Mouse (Mus musculus): ENCODE results near the gene Ddx31. TPM values are rescaled to one million over a fixed set of nuclear protein-coding genes. Genes with fewer than 3 reads are reported as not detected.

The Ddx31 gene
- polyA plus RNA-seq, 1 experiment from 2014 or later, result 20.1 TPM

GRCm38 (mm10) chr2:28881275-28881674 is 41.1 kb downstream of the Ddx31 start:
- H3K27me3 ChIP-seq, result no peaks in the 10 kb centered on the region
- H3K4me2 ChIP-seq (replicated peaks), result no peak overlapping the region
- H3K9me3 ChIP-seq, result no peaks in the 10 kb centered on the region
- H3K4me1 ChIP-seq, result peaks cover 15% of the 10 kb centered on the region
- no peak overlapping the region for H3K27ac ChIP-seq (replicated peaks)
- no peak overlapping the region for H3K4me3 ChIP-seq
- H3K36me3 ChIP-seq, result peaks cover 48% of the 10 kb centered on the region
- H3K9ac ChIP-seq (replicated peaks), result no peak overlapping the region
- ATAC-seq (ENCODE audit: low FRiP score, low read depth), result no peak
- WGBS, result 93% methylated on average over 3 of the region's 3 CpGs

- no peaks in the 10 kb centered on the region for H3K27me3 ChIP-seq
- H3K9ac ChIP-seq (replicated peaks), result no peak overlapping the region
- WGBS, result 87% methylated on average over 3 of the region's 3 CpGs
- H3K9me3 ChIP-seq, result no peaks in the 10 kb centered on the region
- ATAC-seq (ENCODE audit: low FRiP score, low read depth), result no peak
- peaks cover 19% of the 10 kb centered on the region for H3K4me1 ChIP-seq
- H3K27ac ChIP-seq (replicated peaks), result no peak overlapping the region
- no peak overlapping the region for H3K4me2 ChIP-seq (replicated peaks)
- peaks cover 43% of the 10 kb centered on the region for H3K36me3 ChIP-seq
- no peak overlapping the region for H3K4me3 ChIP-seq
Measured at GRCm38 (mm10) chr2:28882047-28882446, 41.8 kb downstream of the Ddx31 start.

- 59% methylated on average over 6 of the region's 6 CpGs for WGBS
- no peak overlapping the region for H3K4me2 ChIP-seq (replicated peaks)
- ATAC-seq (ENCODE audit: low FRiP score, low read depth), result no peak
- peaks cover 36% of the 10 kb centered on the region for H3K36me3 ChIP-seq
- peaks cover 19% of the 10 kb centered on the region for H3K4me1 ChIP-seq
- H3K9me3 ChIP-seq, result no peaks in the 10 kb centered on the region
- no peak overlapping the region; the same call in 1 of the 2 replicates for H3K27ac ChIP-seq (replicated peaks)
- no peak overlapping the region for H3K4me3 ChIP-seq
- no peak overlapping the region for H3K9ac ChIP-seq (replicated peaks)
- no peaks in the 10 kb centered on the region for H3K27me3 ChIP-seq
Measured at GRCm38 (mm10) chr2:28882826-28883485, 42.8 kb downstream of the Ddx31 start.

DNA sequence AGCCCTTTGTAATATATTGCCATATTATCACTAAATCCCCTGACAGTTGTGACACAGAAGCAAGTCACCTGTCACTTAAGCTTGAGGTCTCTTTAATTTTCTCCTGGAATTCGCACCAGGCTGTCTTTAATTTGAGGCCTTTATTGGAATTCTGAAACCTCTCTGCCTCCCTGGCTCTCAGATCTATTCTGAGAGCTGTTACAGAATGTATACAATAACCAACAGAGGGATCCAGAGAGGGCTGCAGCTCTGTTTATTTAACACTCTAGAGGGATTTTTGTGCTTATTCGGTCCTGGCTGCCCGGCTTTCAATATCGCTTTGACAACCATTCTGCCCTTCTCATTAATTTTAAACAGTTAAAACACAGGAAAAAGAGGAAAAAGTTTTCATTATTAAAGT is 44.7 kb downstream of the Ddx31 start:
- peaks cover 25% of the 10 kb centered on the region for H3K4me1 ChIP-seq
- no peak overlapping the region for H3K4me2 ChIP-seq (replicated peaks)
- peak overlapping the region; percentile 47; the same call in 1 of the 2 replicates for H3K27ac ChIP-seq (replicated peaks)
- ATAC-seq (ENCODE audit: low FRiP score, low read depth), result no peak
- no peaks in the 10 kb centered on the region for H3K9me3 ChIP-seq
- 0 out of 2 replicates have a peak, but pooled peaks cover 10% of the 10 kb centered on the region for H3K27me3 ChIP-seq
- WGBS, result 47% methylated on average over 4 of the region's 4 CpGs
- no peak overlapping the region for H3K9ac ChIP-seq (replicated peaks)
- peaks cover 30% of the 10 kb centered on the region for H3K36me3 ChIP-seq
- no peak overlapping the region for H3K4me3 ChIP-seq

- Histone ChIP-seq H3K27ac (replicated peaks) (peak overlapping the region; percentile 30; the same call in 1 of the 2 replicates), H3K9ac (replicated peaks) (no peak overlapping the region), H3K4me2 (replicated peaks) (no peak overlapping the region), H3K4me3 (no peak overlapping the region), H3K27me3 (peaks cover 72% of the 10 kb centered on the region), H3K36me3 (peaks cover 43% of the 10 kb centered on the region), H3K9me3 (no peaks in the 10 kb centered on the region), H3K4me1 (peaks cover 23% of the 10 kb centered on the region)
- ATAC-seq (ENCODE audit: low FRiP score, low read depth), result no peak
- WGBS, result 11% methylated on average over 1 of the region's 1 CpGs
Measured at GRCm38 (mm10) chr2:28892796-28893195, 52.6 kb downstream of the Ddx31 start.

DNA sequence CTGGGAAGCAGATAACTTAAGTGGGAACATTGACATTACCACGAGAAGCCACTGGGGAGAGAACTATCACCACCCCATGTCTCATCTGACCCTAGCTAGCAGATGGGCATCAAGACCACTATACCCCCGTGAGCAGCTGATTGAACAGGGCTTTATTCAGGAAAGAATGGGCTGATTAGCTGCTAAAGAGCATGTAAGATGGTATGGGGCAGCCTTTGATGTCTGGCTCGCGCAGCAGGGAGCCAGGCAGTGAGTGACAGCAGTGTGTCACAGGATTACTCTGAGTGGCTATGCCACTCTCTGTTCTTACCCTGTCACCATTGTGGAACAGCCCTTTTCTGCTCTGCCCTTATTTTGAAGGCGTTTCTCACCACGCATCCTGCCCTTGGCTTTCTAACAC is 53.3 kb downstream of the Ddx31 start:
- peaks cover 79% of the 10 kb centered on the region for H3K27me3 ChIP-seq

DNA sequence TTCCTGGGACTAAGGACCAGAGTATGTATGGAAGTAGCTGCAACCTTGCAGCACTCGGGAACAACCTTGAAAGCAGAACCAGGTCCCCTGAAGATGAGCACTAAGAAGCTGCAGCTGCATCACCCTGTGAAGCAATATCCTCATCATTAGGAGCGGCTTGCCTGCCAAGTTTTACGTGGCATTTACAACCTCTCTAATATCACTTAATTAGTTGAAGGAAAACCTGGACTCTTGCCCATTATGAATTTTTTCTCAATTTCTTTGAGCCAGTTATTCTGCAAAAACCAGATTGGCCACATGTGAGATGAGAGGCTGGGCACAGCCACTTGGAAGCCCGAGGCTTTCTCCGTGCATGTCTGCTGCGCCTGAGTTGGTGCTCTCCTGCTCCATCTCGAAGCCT is 55.7 kb downstream of the Ddx31 start:
- H3K9me3 ChIP-seq, result no peaks in the 10 kb centered on the region
- no peak overlapping the region for H3K4me3 ChIP-seq
- H3K27ac ChIP-seq (replicated peaks), result no peak overlapping the region
- peaks cover 35% of the 10 kb centered on the region for H3K36me3 ChIP-seq
- H3K27me3 ChIP-seq, result peaks cover 83% of the 10 kb centered on the region
- ATAC-seq (ENCODE audit: low FRiP score, low read depth), result no peak
- no peak overlapping the region for H3K4me2 ChIP-seq (replicated peaks)
- WGBS, result 91% methylated on average over 7 of the region's 7 CpGs
- H3K4me1 ChIP-seq, result peaks cover 16% of the 10 kb centered on the region
- no peak overlapping the region for H3K9ac ChIP-seq (replicated peaks)

More for the DNA sequence above, 53.3 kb downstream of the Ddx31 start:
- peak overlapping the region; percentile 43; the same call in 1 of the 2 replicates for H3K27ac ChIP-seq (replicated peaks)
- no peak overlapping the region for H3K4me3 ChIP-seq
- H3K9ac ChIP-seq (replicated peaks), result no peak overlapping the region
- no peaks in the 10 kb centered on the region for H3K9me3 ChIP-seq
- peaks cover 23% of the 10 kb centered on the region for H3K4me1 ChIP-seq
- peak; percentile 73 for ATAC-seq (ENCODE audit: low FRiP score, low read depth)
- WGBS, result 23% methylated on average over 6 of the region's 6 CpGs
- no peak overlapping the region for H3K4me2 ChIP-seq (replicated peaks)
- H3K36me3 ChIP-seq, result peaks cover 45% of the 10 kb centered on the region

DNA sequence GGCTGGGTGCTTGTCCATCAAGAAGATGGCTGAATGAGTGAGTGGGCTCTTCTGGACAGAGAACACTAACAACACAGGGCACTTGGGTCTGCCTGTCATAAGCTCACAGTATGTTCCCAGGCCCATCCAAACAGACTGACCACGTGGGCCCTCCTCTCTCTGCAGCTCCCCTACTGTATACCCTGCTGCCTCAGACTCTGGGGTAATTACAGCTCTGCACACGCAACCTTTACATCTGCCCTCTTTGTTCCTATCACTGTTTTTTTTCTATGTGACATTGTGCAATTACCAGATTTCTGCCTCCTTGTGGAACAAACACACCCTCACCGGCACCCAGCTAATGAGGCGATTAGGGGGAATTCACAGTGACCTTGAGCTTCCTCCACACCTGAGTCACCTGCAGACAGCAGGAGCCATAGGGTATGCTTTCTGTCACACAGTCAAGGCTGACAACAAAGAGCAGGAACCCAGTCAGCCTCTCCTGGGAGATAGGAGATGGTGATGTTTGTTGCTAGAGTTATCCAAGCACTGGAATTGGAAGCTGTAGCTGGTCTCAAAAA is 57.2 kb downstream of the Ddx31 start:
- Histone ChIP-seq H3K27me3 (peaks cover 92% of the 10 kb centered on the region), H3K4me1 (peaks cover 16% of the 10 kb centered on the region), H3K36me3 (peaks cover 35% of the 10 kb centered on the region), H3K9ac (replicated peaks) (no peak overlapping the region), H3K27ac (replicated peaks) (no peak overlapping the region), H3K4me3 (no peak overlapping the region), H3K9me3 (no peaks in the 10 kb centered on the region), H3K4me2 (replicated peaks) (no peak overlapping the region)
- ATAC-seq (ENCODE audit: low FRiP score, low read depth), result no peak
- 73% methylated on average over 4 of the region's 4 CpGs for WGBS

- ATAC-seq (ENCODE audit: low FRiP score, low read depth), result no peak
- 86% methylated on average over 8 of the region's 8 CpGs for WGBS
- no peak overlapping the region for H3K9ac ChIP-seq (replicated peaks)
- no peak overlapping the region for H3K4me2 ChIP-seq (replicated peaks)
- no peak overlapping the region for H3K27ac ChIP-seq (replicated peaks)
- H3K4me3 ChIP-seq, result no peak overlapping the region
- H3K27me3 ChIP-seq, result peaks cover 97% of the 10 kb centered on the region
- peaks cover 20% of the 10 kb centered on the region for H3K36me3 ChIP-seq
- no peaks in the 10 kb centered on the region for H3K9me3 ChIP-seq
- peaks cover 27% of the 10 kb centered on the region for H3K4me1 ChIP-seq
Measured at GRCm38 (mm10) chr2:28902291-28902690, 62.1 kb downstream of the Ddx31 start.

DNA sequence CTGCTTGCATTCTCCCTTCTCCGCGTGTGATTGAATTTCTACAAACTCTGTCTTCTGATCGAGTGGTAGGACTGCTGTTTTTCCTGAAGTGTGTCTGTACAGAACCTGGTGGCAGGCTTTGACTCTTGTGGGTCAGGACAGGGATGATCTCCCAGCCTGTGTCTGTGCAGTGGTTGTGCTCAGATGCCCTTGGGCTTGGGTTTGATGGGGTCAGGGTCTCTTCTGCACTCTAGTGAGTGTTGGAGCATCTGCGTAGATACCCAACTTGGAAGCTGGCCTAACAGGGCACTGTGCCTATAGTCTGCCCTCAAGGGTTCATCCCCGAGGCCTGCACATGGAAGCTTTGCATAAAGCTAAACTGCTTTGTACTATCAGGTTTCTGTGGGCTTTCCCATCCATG is 63.7 kb downstream of the Ddx31 start:
- H3K27me3 ChIP-seq, result peaks cover 98% of the 10 kb centered on the region
- 82% methylated on average over 5 of the region's 5 CpGs for WGBS
- peaks cover 12% of the 10 kb centered on the region; the same call in 1 of the 2 replicates for H3K36me3 ChIP-seq
- no peaks in the 10 kb centered on the region for H3K9me3 ChIP-seq
- peaks cover 42% of the 10 kb centered on the region for H3K4me1 ChIP-seq
- no peak for ATAC-seq (ENCODE audit: low FRiP score, low read depth)
- no peak overlapping the region for H3K4me2 ChIP-seq (replicated peaks)
- no peak overlapping the region for H3K9ac ChIP-seq (replicated peaks)
- no peak overlapping the region for H3K27ac ChIP-seq (replicated peaks)
- H3K4me3 ChIP-seq, result no peak overlapping the region

DNA sequence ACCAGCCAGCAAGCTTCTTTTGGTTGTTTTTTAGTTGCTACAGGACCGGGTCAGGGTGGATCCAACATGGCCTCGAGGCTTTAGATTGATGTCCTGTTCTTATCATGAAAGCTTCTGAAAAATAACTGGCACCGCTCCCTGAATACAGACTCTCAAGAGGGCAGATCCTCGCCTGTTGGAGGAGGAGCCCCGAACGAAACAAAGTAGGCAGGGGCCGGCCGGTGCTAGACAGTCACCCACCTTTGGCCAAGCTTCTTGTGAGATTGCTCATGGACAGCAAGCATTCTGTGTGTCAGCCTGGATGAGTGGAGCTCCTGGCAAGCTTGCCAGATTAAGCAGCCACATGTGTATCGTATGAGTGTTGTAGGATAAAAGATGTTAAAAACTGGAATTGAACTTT is 64.6 kb downstream of the Ddx31 start:
- H3K4me1 ChIP-seq, result peaks cover 50% of the 10 kb centered on the region
- H3K27ac ChIP-seq (replicated peaks), result no peak overlapping the region
- peaks cover 98% of the 10 kb centered on the region for H3K27me3 ChIP-seq
- H3K4me2 ChIP-seq (replicated peaks), result no peak overlapping the region
- no peaks in the 10 kb centered on the region for H3K9me3 ChIP-seq
- H3K4me3 ChIP-seq, result no peak overlapping the region
- H3K9ac ChIP-seq (replicated peaks), result no peak overlapping the region
- H3K36me3 ChIP-seq, result peaks cover 12% of the 10 kb centered on the region; the same call in 1 of the 2 replicates
- WGBS, result 58% methylated on average over 9 of the region's 9 CpGs
- ATAC-seq (ENCODE audit: low FRiP score, low read depth), result no peak

- Histone ChIP-seq H3K9ac (replicated peaks) (no peak overlapping the region), H3K4me3 (no peak overlapping the region), H3K27me3 (peaks cover 98% of the 10 kb centered on the region), H3K27ac (replicated peaks) (no peak overlapping the region), H3K4me1 (peaks cover 50% of the 10 kb centered on the region), H3K4me2 (replicated peaks) (no peak overlapping the region), H3K9me3 (no peaks in the 10 kb centered on the region), H3K36me3 (peaks cover 12% of the 10 kb centered on the region; the same call in 1 of the 2 replicates)
- WGBS, result 44% methylated on average over 4 of the region's 4 CpGs
- no peak for ATAC-seq (ENCODE audit: low FRiP score, low read depth)
Measured at GRCm38 (mm10) chr2:28905561-28905960, 65.4 kb downstream of the Ddx31 start.
